Mouse (Mus musculus) hindbrain, embryonic 12.5 days (tissue): ENCODE results near the gene Ppp4c. TPM values are rescaled to one million over a fixed set of nuclear protein-coding genes. Genes with fewer than 3 reads are reported as not detected.

Experiments used
- ATAC-seq: fragments of 200-750 bp; cut with Nextera tagmentation; 2 replicates; pipeline ENCODE4 v1.8.0; 2017; ENCODE audit warnings: moderate TSS enrichment; ENCODE audit not compliant: low FRiP score
- H3K27ac ChIP-seq: fragments of 300-500 bp; sonication (generic); 2 replicates; pipeline ENCODE4 v1.5.1; 2016; ENCODE audit warnings: mild to moderate bottlenecking
- H3K27me3 ChIP-seq: fragments of 300-500 bp; sonication (generic); 2 replicates; pipeline ENCODE4 v1.6.1; 2016; ENCODE audit warnings: mild to moderate bottlenecking
- H3K36me3 ChIP-seq: fragments of 300-500 bp; sonication (generic); 2 replicates; pipeline ENCODE4 v1.6.1; 2016; ENCODE audit warnings: mild to moderate bottlenecking
- H3K4me1 ChIP-seq: fragments of 300-500 bp; sonication (generic); 2 replicates; pipeline ENCODE4 v1.6.1; 2016
- H3K4me2 ChIP-seq: fragments of 300-500 bp; sonication (generic); replicated peaks from 2 replicates; pipeline ENCODE4 v1.6.1; 2016; ENCODE audit warnings: mild to moderate bottlenecking
- H3K4me3 ChIP-seq: fragments of 300-500 bp; sonication (generic); 2 replicates; pipeline ENCODE4 v1.5.1; 2016; ENCODE audit warnings: mild to moderate bottlenecking
- H3K9ac ChIP-seq: fragments of 300-500 bp; sonication (generic); 2 replicates; pipeline ENCODE4 v1.6.1; 2016; ENCODE audit warnings: mild to moderate bottlenecking, moderate library complexity
- H3K9me3 ChIP-seq: fragments of 300-500 bp; sonication (generic); replicated peaks from 2 replicates; pipeline ENCODE4 v1.6.1; 2016; ENCODE audit warnings: mild to moderate bottlenecking
- WGBS: fragments of 180-500 bp; shearing (Covaris S2); methylation state at CpG from one replicate; pipeline ENCODE4 v1.1.7; 2016; 5-methylcytosine and 5-hydroxymethylcytosine counted together
- polyA plus RNA-seq: library from polyadenylated mRNA; unstranded; fragments of >200 nt; fragmentation: Nextera tagmentation; extraction: Ambion mirVana; gene quantifications from 2 replicates; pipeline ENCODE4 v1.2.1, GENCODE M21; 2016

Gene Ppp4c
- 286 and 294 TPM in 2 replicates for polyA plus RNA-seq

GRCm38 (mm10) chr7:126791851-126792720 lies at the start of gene Ppp4c:
Gene Ppp4c, minus strand, starts transcription at chr7:126792496.
- Histone ChIP-seq H3K9ac (peak within 1 kb of the TSS; percentile 94), H3K27ac (peak within 1 kb of the TSS; percentile 96), H3K27me3 (no peaks in the 10 kb centered on the region), H3K36me3 (peaks cover 61% of the 10 kb centered on the region), H3K4me2 (peak within 1 kb of the TSS; percentile 83), H3K9me3 (no peaks in the 10 kb centered on the region), H3K4me3 (peak within 1 kb of the TSS; percentile 95), H3K4me1 (peaks cover 35% of the 10 kb centered on the region)
- under 1% methylated on average over 73 of the region's 83 CpGs for WGBS
- peak; percentile 91 for ATAC-seq

GRCm38 (mm10) chr7:126833294-126833693 lies 41.0 kb upstream of the Ppp4c start:
- H3K4me2 ChIP-seq: no peak overlapping the region
- H3K27ac ChIP-seq: no peak overlapping the region
- no peak overlapping the region for H3K9ac ChIP-seq
- H3K27me3 ChIP-seq: no peaks in the 10 kb centered on the region; the same call in 1 of the 2 replicates
- H3K4me1 ChIP-seq: peaks cover 22% of the 10 kb centered on the region
- WGBS: 90% methylated on average over 1 of the region's 1 CpGs
- no peaks in the 10 kb centered on the region for H3K36me3 ChIP-seq
- ATAC-seq: no peak
- no peak overlapping the region for H3K4me3 ChIP-seq
- no peaks in the 10 kb centered on the region for H3K9me3 ChIP-seq

- under 1% methylated on average over 21 of the region's 21 CpGs for WGBS
- peak; percentile 82 for ATAC-seq
- peaks cover 22% of the 10 kb centered on the region for H3K4me1 ChIP-seq
- H3K4me2 ChIP-seq: peak overlapping the region; percentile 53
- no peak overlapping the region for H3K27ac ChIP-seq
- no peaks in the 10 kb centered on the region for H3K36me3 ChIP-seq
- H3K27me3 ChIP-seq: no peaks in the 10 kb centered on the region; the same call in 1 of the 2 replicates
- 0 out of 2 replicates have a peak overlapping the region, but pooled peaks have one; percentile 15 for H3K9ac ChIP-seq
- H3K4me3 ChIP-seq: peak overlapping the region; percentile 27
- no peaks in the 10 kb centered on the region for H3K9me3 ChIP-seq
Measured at GRCm38 (mm10) chr7:126832036-126832598, 39.8 kb upstream of the Ppp4c start.

GRCm38 (mm10) chr7:126831539-126831938 lies 39.2 kb upstream of the Ppp4c start, which contains the start of gene 4930451I11Rik:
Gene 4930451I11Rik, minus strand, starts transcription at chr7:126831639.
- Histone ChIP-seq H3K9me3 (no peaks in the 10 kb centered on the region), H3K4me2 (peak within 1 kb of the TSS; percentile 53), H3K36me3 (no peaks in the 10 kb centered on the region), H3K9ac (0 out of 2 replicates have a peak within 1 kb of the TSS, but pooled peaks have one; percentile 15), H3K27ac (no peak within 1 kb of the TSS), H3K4me3 (peak within 1 kb of the TSS; percentile 27), H3K4me1 (peaks cover 22% of the 10 kb centered on the region), H3K27me3 (no peaks in the 10 kb centered on the region; the same call in 1 of the 2 replicates)
- WGBS: 59% methylated on average over 5 of the region's 5 CpGs
- peak; percentile 19; the same call in 1 of the 2 replicates for ATAC-seq

GRCm38 (mm10) chr7:126825952-126826351 lies 33.7 kb upstream of the Ppp4c start:
- H3K4me1 ChIP-seq: peaks cover 38% of the 10 kb centered on the region
- no peak overlapping the region for H3K9ac ChIP-seq
- H3K27me3 ChIP-seq: peaks cover 25% of the 10 kb centered on the region
- H3K4me3 ChIP-seq: no peak overlapping the region
- no peak for ATAC-seq
- no peak overlapping the region for H3K27ac ChIP-seq
- peak overlapping the region; percentile 71; the same call in 1 of the 2 replicates for H3K4me2 ChIP-seq
- WGBS: 78% methylated on average over 5 of the region's 5 CpGs
- H3K9me3 ChIP-seq: no peaks in the 10 kb centered on the region
- no peaks in the 10 kb centered on the region for H3K36me3 ChIP-seq

- Histone ChIP-seq H3K4me3 (0 out of 2 replicates have a peak overlapping the region, but pooled peaks have one; percentile 59), H3K4me2 (peak overlapping the region; percentile 71), H3K9me3 (no peaks in the 10 kb centered on the region), H3K4me1 (peaks cover 38% of the 10 kb centered on the region), H3K36me3 (no peaks in the 10 kb centered on the region), H3K27me3 (peaks cover 25% of the 10 kb centered on the region), H3K9ac (0 out of 2 replicates have a peak overlapping the region, but pooled peaks have one; percentile 14), H3K27ac (no peak overlapping the region)
- no peak for ATAC-seq
- 24% methylated on average over 8 of the region's 8 CpGs for WGBS
Measured at GRCm38 (mm10) chr7:126825403-126825802, 33.1 kb upstream of the Ppp4c start.

GRCm38 (mm10) chr7:126823940-126824339 lies 31.6 kb upstream of the Ppp4c start:
- peak overlapping the region; percentile 91 for H3K27ac ChIP-seq
- ATAC-seq: peak; percentile 12; the same call in 1 of the 2 replicates
- H3K4me3 ChIP-seq: peak overlapping the region; percentile 59
- peak overlapping the region; percentile 71 for H3K4me2 ChIP-seq
- 10% methylated on average over 10 of the region's 10 CpGs for WGBS
- H3K36me3 ChIP-seq: no peaks in the 10 kb centered on the region
- peak overlapping the region; percentile 84 for H3K9ac ChIP-seq
- peaks cover 25% of the 10 kb centered on the region for H3K27me3 ChIP-seq
- peaks cover 26% of the 10 kb centered on the region for H3K4me1 ChIP-seq
- no peaks in the 10 kb centered on the region for H3K9me3 ChIP-seq

- peaks cover 26% of the 10 kb centered on the region for H3K4me1 ChIP-seq
- peak; percentile 77 for ATAC-seq
- 1% methylated on average over 14 of the region's 19 CpGs for WGBS
Measured at GRCm38 (mm10) chr7:126823202-126823711, 31.0 kb upstream of the Ppp4c start.

GRCm38 (mm10) chr7:126822741-126823140 lies 30.4 kb upstream of the Ppp4c start:
- Histone ChIP-seq H3K9me3 (no peaks in the 10 kb centered on the region), H3K9ac (peak overlapping the region; percentile 84), H3K36me3 (no peaks in the 10 kb centered on the region), H3K27ac (peak overlapping the region; percentile 91), H3K4me3 (peak overlapping the region; percentile 59), H3K4me2 (peak overlapping the region; percentile 71), H3K27me3 (peaks cover 25% of the 10 kb centered on the region), H3K4me1 (peaks cover 26% of the 10 kb centered on the region)
- 5% methylated on average over 9 of the region's 9 CpGs for WGBS
- peak; percentile 45 for ATAC-seq

More at GRCm38 (mm10) chr7:126823202-126823711, 31.0 kb upstream of the Ppp4c start:
- Histone ChIP-seq H3K4me3 (peak overlapping the region; percentile 59), H3K36me3 (no peaks in the 10 kb centered on the region), H3K9me3 (no peaks in the 10 kb centered on the region), H3K27me3 (peaks cover 25% of the 10 kb centered on the region), H3K9ac (peak overlapping the region; percentile 84), H3K4me2 (peak overlapping the region; percentile 71), H3K27ac (peak overlapping the region; percentile 91)

GRCm38 (mm10) chr7:126821835-126822511 lies 29.7 kb upstream of the Ppp4c start:
- peaks cover 26% of the 10 kb centered on the region for H3K4me1 ChIP-seq
- H3K4me2 ChIP-seq: peak overlapping the region; percentile 71

GRCm38 (mm10) chr7:126818818-126819217 lies 26.5 kb upstream of the Ppp4c start:
- no peak for ATAC-seq
- Histone ChIP-seq H3K4me1 (peaks cover 12% of the 10 kb centered on the region), H3K4me2 (no peak overlapping the region), H3K4me3 (no peak overlapping the region), H3K9ac (no peak overlapping the region), H3K36me3 (no peaks in the 10 kb centered on the region), H3K9me3 (no peaks in the 10 kb centered on the region), H3K27ac (no peak overlapping the region), H3K27me3 (peaks cover 8% of the 10 kb centered on the region; the same call in 1 of the 2 replicates)
- 41% methylated on average over 1 of the region's 1 CpGs for WGBS

More at GRCm38 (mm10) chr7:126821835-126822511, 29.7 kb upstream of the Ppp4c start:
- ATAC-seq: peak; percentile 13; the same call in 1 of the 2 replicates
- Histone ChIP-seq H3K9ac (peak overlapping the region; percentile 84; the same call in 1 of the 2 replicates), H3K27me3 (peaks cover 25% of the 10 kb centered on the region), H3K4me3 (peak overlapping the region; percentile 59; the same call in 1 of the 2 replicates), H3K36me3 (no peaks in the 10 kb centered on the region), H3K9me3 (no peaks in the 10 kb centered on the region), H3K27ac (peak overlapping the region; percentile 91)
- WGBS: 23% methylated on average over 7 of the region's 7 CpGs
